Mouse (Mus musculus): ENCODE data around the gene Ripor2.

Gene Ripor2

GRCm38 (mm10) chr13:24584841-24585240 lies 2.9 kb downstream of the Ripor2 start:
- no peak for DNase-seq

GRCm38 (mm10) chr13:24585369-24585768 lies 3.4 kb downstream of the Ripor2 start:
- no peak for DNase-seq

GRCm38 (mm10) chr13:24587192-24587895 lies 5.4 kb downstream of the Ripor2 start:
- no peak for DNase-seq

- DNase-seq: no peak
These were observed 6.6 kb downstream of the Ripor2 start for GRCm38 (mm10) chr13:24588603-24589002.

- no peak for DNase-seq
These were observed 9.7 kb downstream of the Ripor2 start for GRCm38 (mm10) chr13:24591737-24592136.

GRCm38 (mm10) chr13:24594303-24594702 lies 12.3 kb downstream of the Ripor2 start:
- no peak for DNase-seq

- DNase-seq: no peak
These were observed 17.6 kb downstream of the Ripor2 start for GRCm38 (mm10) chr13:24599631-24600041.

GRCm38 (mm10) chr13:24602978-24603377 lies 21.0 kb downstream of the Ripor2 start:
- no peak for DNase-seq

GRCm38 (mm10) chr13:24603591-24604009 lies 21.6 kb downstream of the Ripor2 start:
- no peak for DNase-seq

GRCm38 (mm10) chr13:24604096-24604495 lies 22.1 kb downstream of the Ripor2 start:
- DNase-seq: no peak

- no peak for DNase-seq
These were observed 23.0 kb downstream of the Ripor2 start for GRCm38 (mm10) chr13:24604761-24605591.

GRCm38 (mm10) chr13:24605755-24606154 lies 23.8 kb downstream of the Ripor2 start:
- DNase-seq: no peak

- DNase-seq: no peak
These were observed 26.0 kb downstream of the Ripor2 start for GRCm38 (mm10) chr13:24607961-24608360.

- no peak for DNase-seq
These were observed 26.7 kb downstream of the Ripor2 start for GRCm38 (mm10) chr13:24608709-24609108.

- no peak for DNase-seq
These were observed 28.9 kb downstream of the Ripor2 start for GRCm38 (mm10) chr13:24610883-24611282.

- DNase-seq: no peak
These were observed 31.0 kb downstream of the Ripor2 start for GRCm38 (mm10) chr13:24613031-24613430.

GRCm38 (mm10) chr13:24613433-24613832 lies 31.4 kb downstream of the Ripor2 start:
- no peak for DNase-seq

- DNase-seq: no peak
These were observed 32.2 kb downstream of the Ripor2 start for GRCm38 (mm10) chr13:24613927-24614780.

- DNase-seq: no peak
These were observed 34.1 kb downstream of the Ripor2 start for GRCm38 (mm10) chr13:24615921-24616565.

- no peak for DNase-seq
These were observed 34.7 kb downstream of the Ripor2 start for GRCm38 (mm10) chr13:24616645-24617044.

GRCm38 (mm10) chr13:24617076-24617798 lies 35.2 kb downstream of the Ripor2 start:
- DNase-seq: no peak

- DNase-seq: no peak
These were observed 35.8 kb downstream of the Ripor2 start for GRCm38 (mm10) chr13:24617799-24618130.
